Mouse (Mus musculus) kidney, adult 2 months (tissue): Measurements from ENCODE around the gene Slc9a2.

Experiments
- CTCF ChIP-seq: fragments of 200-500 bp; conservative IDR thresholded peaks from 2 replicates; pipeline ENCODE4 v1.5.1; 2011; ENCODE audit warnings: low read depth, mild to moderate bottlenecking, control low read depth, low read length, moderate library complexity, mixed read lengths; ENCODE audit not compliant: insufficient read depth, insufficient read length
- POLR2A ChIP-seq: fragments of 200-500 bp; IDR thresholded peaks from one replicate; pipeline ENCODE4 v1.6.1; 2011; ENCODE audit warnings: low read depth, low read length, control low read depth

GRCm38 (mm10) chr1:40764701-40765275 is 84.4 kb downstream of the Slc9a2 start:
- no peak for TF ChIP-seq POLR2A
- no peak for TF ChIP-seq CTCF
